Mouse (Mus musculus) B cell, adult 62 days (primary cell): Measurements from ENCODE around the gene Apol7c. TPM values are rescaled to one million over a fixed set of nuclear protein-coding genes. Genes with fewer than 3 reads are reported as not detected.

Source experiments
- total RNA-seq: library from RNA; stranded (reverse); gene quantifications from 4 replicates; pipeline ENCODE4 v1.2.4, GENCODE M21; 2023

Gene Apol7c
- total RNA-seq = 0.27 to 1.9 TPM (median 0.90 TPM) in 4 replicates

GRCm38 (mm10) chr15:77533216-77533615, at the start of gene Apol7c:
Gene Apol7c, minus strand, starts transcription at chr15:77533316.

DNA sequence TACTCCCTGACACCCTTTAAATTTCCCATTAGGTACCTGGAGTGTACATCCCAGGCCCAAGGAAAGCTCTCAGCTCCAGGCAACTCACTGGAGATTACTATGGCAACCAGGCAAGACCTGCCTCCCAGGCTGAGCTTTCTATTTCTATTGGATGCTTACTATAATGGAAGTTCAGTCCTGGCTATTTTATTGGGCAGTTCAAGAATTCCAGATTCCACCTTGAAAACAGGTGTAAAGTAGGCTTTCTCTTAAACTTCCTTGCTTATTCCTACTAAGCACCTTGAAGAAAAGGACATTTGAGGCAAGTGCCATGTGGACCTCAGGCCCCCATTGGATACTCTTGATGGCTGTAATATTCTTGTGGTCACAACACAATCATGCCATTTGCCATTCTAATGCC, 28.7 kb upstream of the Apol7c start, which contains the start of gene 1700025B11Rik:
Gene 1700025B11Rik, minus strand, starts transcription at position 101 of the 400 bp plus-strand sequence.

GRCm38 (mm10) chr15:77507966-77508365, 25.1 kb downstream of the Apol7c start, which contains the start of gene Apol11a:
Gene Apol11a, plus strand, starts transcription at chr15:77508271.

GRCm38 (mm10) chr15:77476693-77477092, 56.4 kb downstream of the Apol7c start, which contains the start of gene Apol10a:
Gene Apol10a, plus strand, starts transcription at chr15:77477047.

Other genes starting within 250 kb of the Apol7c start
- gene Rbfox2, start 226.3 kb downstream of the Apol7c start, total RNA-seq = 0.09 TPM in 1 of 4 replicates, not detected in the others
- not detected in 4 replicates for gene Apol7a, start 134.2 kb downstream of the Apol7c start, total RNA-seq
- gene Apol9a, start 122.2 kb downstream of the Apol7c start, total RNA-seq = not detected in 4 replicates
- gene Apol7b, start 85.8 kb downstream of the Apol7c start, total RNA-seq = not detected in 4 replicates
- gene Apol10a, start 56.3 kb downstream of the Apol7c start, total RNA-seq = not detected in 4 replicates
- gene Apol11a, start 25.0 kb downstream of the Apol7c start, total RNA-seq = not detected in 4 replicates
- not detected in 4 replicates for gene 1700025B11Rik, start 28.6 kb upstream of the Apol7c start, total RNA-seq
- not detected in 4 replicates for gene Apol10b, start 62.8 kb upstream of the Apol7c start, total RNA-seq
- not detected in 4 replicates for gene Gm36245, start 65.9 kb upstream of the Apol7c start, total RNA-seq
- not detected in 4 replicates for gene Apol11b, start 110.0 kb upstream of the Apol7c start, total RNA-seq
- gene Apol7e, start 165.5 kb upstream of the Apol7c start, total RNA-seq = 0.26 TPM in 1 of 4 replicates, not detected in the others
- not detected in 4 replicates for gene Apol9b, start 195.7 kb upstream of the Apol7c start, total RNA-seq
- gene Apol8, start 223.7 kb upstream of the Apol7c start, total RNA-seq = 8.1 to 12.6 TPM (median 10.2 TPM) in 4 replicates